Comparison of ENCODE assay signal across 8 mouse cellular contexts in the genomic region with DNA sequence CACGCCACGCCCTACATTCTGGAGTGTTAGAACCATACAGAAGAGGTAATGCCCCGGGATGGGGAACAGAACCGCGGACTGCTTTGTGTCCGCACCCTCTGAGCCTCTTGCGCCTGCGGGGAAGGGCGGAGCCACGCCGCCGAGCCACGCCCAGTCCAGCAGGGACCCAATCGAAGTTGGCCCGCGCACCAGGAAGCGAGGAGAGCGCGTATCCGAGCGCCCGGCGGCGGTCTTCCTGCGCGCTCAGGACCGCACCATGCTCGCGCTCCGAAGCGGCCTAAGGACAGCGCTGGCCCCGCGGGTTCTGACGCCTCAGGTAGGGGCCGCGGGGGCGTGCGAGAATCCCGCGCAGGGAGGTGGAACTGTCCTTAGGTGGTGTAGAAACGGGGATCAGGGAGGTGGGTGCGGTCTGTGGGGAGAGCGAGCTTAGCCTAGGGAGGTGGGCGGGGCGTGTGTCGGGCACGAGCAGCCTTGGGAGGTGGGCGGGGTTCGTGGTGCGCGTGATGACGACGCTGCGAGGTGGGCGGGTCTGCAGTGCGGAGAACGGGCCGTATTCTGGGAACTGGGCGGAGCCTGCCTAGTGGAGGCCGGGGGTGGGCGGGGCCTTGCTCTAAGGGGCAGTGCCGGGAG. TPM values are rescaled to one million over a fixed set of nuclear protein-coding genes. Genes with fewer than 3 reads are reported as not detected.
A peak's percentile ranks its signal among the peaks of the same experiment; 100 is the strongest.
DNase-seq lines count a peak whose midpoint lies in the region; ATAC-seq lines count a peak whose summit lies in the region.

A gene (plus strand): TSS at position 149 of the 630 bp plus-strand sequence.

- H3K27me3 ChIP-seq in hindbrain, embryonic 12.5 days = no peaks in the 10 kb centered on the region

- peak within 1 kb of the TSS; percentile 81 for H3K27ac ChIP-seq in hindbrain, embryonic 12.5 days

- peak; percentile 96 for ATAC-seq in hindbrain, embryonic 12.5 days (ENCODE audit: low FRiP score)

- peak within 1 kb of the TSS; percentile 75 for H3K9ac ChIP-seq in hindbrain, embryonic 12.5 days

- peaks cover 5% of the 10 kb centered on the region; the same call in 1 of the 2 replicates for H3K9me3 ChIP-seq in hindbrain, embryonic 12.5 days (replicated peaks)

- H3K36me3 ChIP-seq in hindbrain, embryonic 12.5 days = peaks cover 18% of the 10 kb centered on the region

- peaks cover 5% of the 10 kb centered on the region; the same call in 1 of the 2 replicates for H3K4me1 ChIP-seq in hindbrain, embryonic 12.5 days

- peak; percentile 98 for DNase-seq in NIH3T3 (ENCODE audit: low read depth)
- peak; percentile 99 for DNase-seq in cerebellum, postnatal 10 days
- peak; percentile 94 to 96 for DNase-seq in frontal cortex, postnatal 10 days (ENCODE audit: low spot score in 2 of 2)
- peak; percentile 96 to 97 for DNase-seq in layer of hippocampus, postnatal 14 days (ENCODE audit: low spot score in 2 of 2)
- DNase-seq in lung, postnatal 14 days = peak; percentile 98
- peak; percentile 88 for DNase-seq in retina, adult 2 months (ENCODE audit: low read depth, low spot score)
- DNase-seq in thymus, postnatal 36 days = peak; percentile 95 to 96

- H3K4me3 ChIP-seq in hindbrain, embryonic 12.5 days = peak within 1 kb of the TSS; percentile 73

- peak within 1 kb of the TSS; percentile 62 for H3K4me2 ChIP-seq in hindbrain, embryonic 12.5 days (replicated peaks)

- under 1% methylated on average over 63 of the region's 63 CpGs for WGBS in hindbrain, embryonic 12.5 days

RNA-seq across cellular contexts. Expression of the gene that starts here (rescaled TPM):
- 120 and 122 TPM in 2 replicates for polyA plus RNA-seq in hindbrain, embryonic 12.5 days (2016; fragmentation: Nextera tagmentation; extraction: Ambion mirVana)
- total RNA-seq in layer of hippocampus, postnatal 14 days (2021) = 10 to 100 TPM; 15.0 to 19.5 TPM

Comparison
In these comparisons a context has a peak if more than half of its experiments do, and no peak if none do; other contexts are left out.
1. Peak in every context shown above with its lines: DNase-seq, ATAC-seq, H3K4me3 ChIP-seq and H3K27ac ChIP-seq.